Mouse (Mus musculus) gastrocnemius, postnatal 14 days (tissue): ENCODE data around the gene Zfp334. TPM values are rescaled to one million over a fixed set of nuclear protein-coding genes. Genes with fewer than 3 reads are reported as not detected.

Experiments
- DNase-seq: peaks from one replicate; pipeline ENCODE4 v3.0.0; 2021; ENCODE audit warnings: mixed read lengths
- intact Hi-C: fragments of 180-260 bp; cut with DNase I; formaldehyde crosslinking; loops from one replicate; pipeline ENCODE4 v1.15.1; 2025; ENCODE audit warnings: low total_unique reads
- total RNA-seq, 2 experiments: library from RNA; stranded (reverse); gene quantifications; 2 replicates each; pipeline ENCODE4 v1.2.3; 2021

Gene Zfp334
- total RNA-seq, 2 experiments from 2014 or later: 2.2 to 2.3 TPM

GRCm38 (mm10) chr2:165387370-165387769 is 689 bp downstream of the Zfp334 start:
- intact Hi-C loops: no loop called here
- DNase-seq: no peak

- no peak for DNase-seq
- intact Hi-C loops: no loop called here
These were observed 8.0 kb downstream of the Zfp334 start for GRCm38 (mm10) chr2:165380050-165380449.

DNA sequence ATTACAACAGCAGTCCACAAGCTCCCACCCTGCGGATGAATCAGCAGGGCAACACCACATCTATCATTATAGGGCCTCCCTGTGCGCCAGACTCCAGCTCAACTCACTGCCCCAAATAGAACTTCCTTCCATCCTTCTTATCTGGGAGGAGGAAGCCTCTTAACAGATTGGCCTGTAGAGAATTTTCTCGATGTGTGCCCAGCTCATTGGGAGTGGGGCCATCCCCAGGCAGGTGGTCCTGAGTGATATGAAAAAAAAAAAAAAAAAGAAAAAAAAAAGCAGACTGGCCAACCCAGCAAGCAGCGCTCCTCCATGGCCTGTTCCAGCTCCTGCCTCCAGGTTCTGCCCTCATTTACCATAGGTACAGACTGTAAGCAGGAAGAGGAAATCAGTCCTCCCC is 12.1 kb downstream of the Zfp334 start:
- intact Hi-C loops: no loop called here
- DNase-seq: no peak

DNA sequence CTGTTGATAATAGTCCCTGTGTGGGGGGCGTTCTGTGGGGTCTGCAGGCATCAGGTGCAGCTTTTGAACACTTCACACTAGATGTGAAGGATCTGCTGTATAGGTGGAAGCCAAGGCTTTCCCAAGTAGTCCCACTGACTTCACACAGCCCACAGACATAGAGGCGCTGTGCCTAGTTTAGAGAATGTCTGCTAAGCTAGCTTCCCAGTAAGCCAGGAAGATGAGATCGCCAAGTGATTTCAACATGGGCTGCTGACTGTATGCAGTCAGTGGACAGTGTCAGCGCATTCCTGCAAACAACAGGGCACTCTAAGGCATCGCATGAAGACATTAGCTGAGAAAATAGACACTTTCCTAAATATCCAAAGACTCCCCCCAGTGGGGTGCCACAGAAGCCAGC is 12.6 kb downstream of the Zfp334 start:
- intact Hi-C loops: no loop called here
- no peak for DNase-seq

DNA sequence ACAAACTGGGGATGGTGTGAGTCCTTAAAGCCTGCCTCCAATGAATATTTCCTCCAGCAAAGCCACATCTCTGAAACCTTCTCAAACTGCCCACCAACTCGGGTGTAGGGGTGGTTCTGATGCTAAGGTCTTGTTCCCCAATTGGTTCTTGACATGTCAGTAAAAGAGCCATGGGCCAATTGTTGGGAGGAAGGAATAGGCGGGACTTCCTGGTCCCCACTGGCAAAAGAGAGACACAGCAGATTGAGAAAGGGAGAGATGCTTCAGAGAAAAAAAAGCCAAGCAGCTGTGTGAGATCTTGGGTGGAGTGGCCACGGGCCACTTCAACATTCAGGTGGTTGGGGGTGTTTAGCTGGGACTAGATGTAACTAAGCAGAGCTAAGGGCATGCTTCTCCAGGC is 17.0 kb downstream of the Zfp334 start:
- intact Hi-C loops: no loop called here
- no peak for DNase-seq

DNA sequence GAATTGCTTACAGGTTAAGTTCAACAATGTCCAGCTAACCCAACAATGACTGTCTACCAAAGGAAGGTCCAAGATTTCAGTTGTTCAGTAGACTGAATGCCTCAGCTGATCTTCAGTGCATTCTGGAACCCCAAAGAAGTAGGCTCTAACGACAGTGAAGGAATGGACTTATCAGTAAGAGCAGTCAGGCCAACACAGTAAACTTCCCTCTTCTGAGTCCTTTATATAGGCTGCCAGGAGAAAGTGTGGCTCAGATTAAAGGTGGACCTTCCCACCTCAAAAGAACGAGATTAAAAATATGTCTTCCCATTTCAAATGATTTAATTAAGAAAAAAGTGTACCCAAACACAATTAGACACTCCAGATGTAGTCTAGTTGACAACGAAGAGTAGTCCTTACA is 17.7 kb downstream of the Zfp334 start:
- intact Hi-C loops: no loop called here
- no peak for DNase-seq

DNA sequence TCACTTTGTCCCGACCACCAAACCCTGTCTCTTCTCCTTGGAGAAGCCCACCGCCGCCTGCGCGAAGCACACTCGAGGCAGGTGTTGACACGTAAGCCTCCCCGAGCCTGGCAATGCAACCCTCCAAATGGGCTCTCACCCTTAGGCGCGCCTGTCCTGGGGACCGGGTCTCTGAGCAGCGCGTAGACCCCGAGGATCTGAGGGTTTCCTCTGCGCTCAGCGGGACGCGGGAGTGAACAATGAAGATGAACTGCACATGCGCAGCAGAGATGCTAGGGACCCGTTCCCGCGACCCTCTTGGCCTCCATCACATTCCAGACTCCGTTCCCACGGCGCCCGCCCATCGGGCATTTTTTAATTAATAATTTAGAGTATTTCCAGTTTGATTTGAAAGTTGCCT is 19.6 kb downstream of the Zfp334 start, which contains the start of gene Zfp663:
Zfp663 (minus strand) TSS at position 234 of the 400 bp plus-strand sequence.
- no peak for DNase-seq
- intact Hi-C loops: loop anchor here (10.0 kb wide), 1 partner anchor 116 kb away; no protein-coding TSS in a partner anchor

GRCm38 (mm10) chr2:165367868-165368439 is 20.1 kb downstream of the Zfp334 start:
- no peak for DNase-seq
- intact Hi-C loops: loop anchor here (10.0 kb wide), 1 partner anchor 117 kb away; no protein-coding TSS in a partner anchor

GRCm38 (mm10) chr2:165367047-165367520 is 21.0 kb downstream of the Zfp334 start:
- intact Hi-C loops: loop anchor here (10.0 kb wide), 1 partner anchor 118 kb away; no protein-coding TSS in a partner anchor

GRCm38 (mm10) chr2:165364334-165365091 is 23.5 kb downstream of the Zfp334 start:
- intact Hi-C loops: loop anchor here (5.0 to 10.0 kb wide), 2 partner anchors 120 to 292 kb away; no protein-coding TSS in a partner anchor
- peak; percentile 59 for DNase-seq

More at GRCm38 (mm10) chr2:165367047-165367520, 21.0 kb downstream of the Zfp334 start:
- no peak for DNase-seq

GRCm38 (mm10) chr2:165363282-165363681 is 24.8 kb downstream of the Zfp334 start:
- intact Hi-C loops: loop anchor here (5.0 to 10.0 kb wide), 2 partner anchors 122 to 291 kb away; no protein-coding TSS in a partner anchor
- DNase-seq: no peak

- DNase-seq: peak; percentile 66
- intact Hi-C loops: loop anchor here (5.0 to 10.0 kb wide), 2 partner anchors 124 to 289 kb away; no protein-coding TSS in a partner anchor
These were observed 27.2 kb downstream of the Zfp334 start for GRCm38 (mm10) chr2:165360861-165361260.

DNA sequence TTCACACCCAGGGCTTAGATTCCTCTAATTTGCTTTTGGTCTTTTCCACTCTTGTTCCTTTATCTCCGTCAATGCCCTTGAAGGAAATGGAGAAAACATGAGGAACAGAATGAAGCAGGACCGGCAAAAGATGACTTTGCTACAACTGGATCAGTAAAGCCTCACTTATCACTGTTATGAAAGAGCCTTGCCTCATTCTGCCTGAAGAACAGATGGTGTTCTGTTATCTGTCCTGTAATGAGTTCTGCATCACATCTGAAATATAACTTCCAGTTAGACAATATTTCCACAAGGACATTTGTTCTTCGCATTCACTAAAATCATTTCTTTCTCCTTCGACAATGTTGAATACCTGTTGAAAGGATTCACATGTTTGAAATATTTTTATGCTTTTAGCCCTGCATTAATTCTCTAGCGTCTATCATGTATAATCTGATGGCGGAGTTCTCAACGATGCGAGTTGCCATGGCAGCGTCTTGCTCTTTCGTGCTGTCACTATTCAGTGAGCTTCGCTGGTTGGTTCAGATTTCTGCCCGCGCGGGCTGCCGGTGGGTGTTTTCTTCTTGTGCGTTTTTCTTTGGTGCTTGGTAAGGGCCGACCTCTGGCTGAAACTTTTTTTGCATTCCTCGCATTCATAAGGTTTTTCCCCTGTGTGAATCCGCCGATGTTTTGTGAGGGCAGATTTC is 36.1 kb downstream of the Zfp334 start:
- intact Hi-C loops: no loop called here
- no peak for DNase-seq

- no peak for DNase-seq
- intact Hi-C loops: no loop called here
These were observed 38.6 kb downstream of the Zfp334 start for GRCm38 (mm10) chr2:165349466-165349865.

GRCm38 (mm10) chr2:165346180-165346579 is 41.9 kb downstream of the Zfp334 start:
- DNase-seq: no peak
- intact Hi-C loops: no loop called here

DNA sequence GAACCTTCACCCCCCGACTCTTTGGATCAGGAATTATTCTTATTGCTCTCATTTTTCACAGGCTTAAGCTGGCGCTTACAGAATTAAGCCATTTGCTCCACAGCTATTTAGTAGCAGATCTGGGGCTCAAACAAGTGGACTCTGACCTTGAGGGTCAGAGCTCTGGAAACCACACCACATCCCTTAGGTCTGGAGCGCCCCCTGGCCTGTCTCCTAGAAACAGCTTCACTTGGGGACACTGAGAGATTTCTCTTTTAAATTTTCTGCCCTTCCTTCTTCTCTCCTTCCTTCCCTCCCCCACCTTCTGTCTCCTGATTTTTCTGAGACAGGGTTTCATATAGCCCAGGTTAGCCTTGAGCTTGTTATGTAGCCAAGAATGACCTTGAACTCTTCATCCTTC is 50.9 kb downstream of the Zfp334 start:
- intact Hi-C loops: loop anchor here (5.0 to 10.0 kb wide), 3 partner anchors 60 to 262 kb away; partner anchors contain the start of gene Cdh22
- DNase-seq: peak; percentile 61

- intact Hi-C loops: loop anchor here (10.0 kb wide), 2 partner anchors 98 to 258 kb away; partner anchors contain the start of gene Cdh22
These were observed 55.3 kb downstream of the Zfp334 start for GRCm38 (mm10) chr2:165332610-165333210.

DNA sequence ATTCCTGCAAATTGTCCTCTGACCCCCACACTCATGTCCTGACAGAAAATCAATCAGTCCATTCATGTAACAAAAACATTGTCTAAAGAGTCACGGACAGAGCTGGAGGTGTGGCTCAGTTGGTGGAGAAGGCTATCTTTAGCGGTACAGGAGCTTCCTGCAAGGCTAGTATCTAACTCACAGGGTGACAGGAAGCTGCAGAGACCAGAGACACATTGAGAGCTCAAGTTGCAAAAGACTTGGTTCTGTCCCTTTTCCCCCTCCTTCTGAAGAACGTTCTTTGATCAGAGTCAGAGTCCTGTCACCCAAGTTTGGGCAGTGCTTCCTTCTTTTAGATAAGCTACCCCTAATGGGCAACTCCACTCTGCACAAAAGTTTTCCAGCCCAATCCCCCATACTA is 58.4 kb downstream of the Zfp334 start:
- intact Hi-C loops: loop anchor here (10.0 kb wide), 2 partner anchors 95 to 255 kb away; partner anchors contain the start of gene Cdh22
- no peak for DNase-seq

More at GRCm38 (mm10) chr2:165332610-165333210, 55.3 kb downstream of the Zfp334 start:
- peak; percentile 41 for DNase-seq

- intact Hi-C loops: no loop called here
- DNase-seq: no peak
These were observed 59.3 kb downstream of the Zfp334 start for GRCm38 (mm10) chr2:165328746-165329145.
